Mouse (Mus musculus): ENCODE measurements around the gene Sumf1. TPM values are rescaled to one million over a fixed set of nuclear protein-coding genes. Genes with fewer than 3 reads are reported as not detected.

Gene Sumf1
- polyA plus RNA-seq (2016; fragmentation: Nextera tagmentation; extraction: Ambion mirVana): 16.8 and 16.9 TPM in 2 replicates

GRCm38 (mm10) chr6:108184847-108185684 is at the start of gene Sumf1:
Gene Sumf1 (minus strand): TSS chr6:108185582.
- no peaks in the 10 kb centered on the region for H3K27me3 ChIP-seq
- no peak within 1 kb of the TSS for H3K27ac ChIP-seq
- peaks cover 8% of the 10 kb centered on the region for H3K4me1 ChIP-seq
- WGBS: 4% methylated on average over 49 of the region's 49 CpGs
- no peaks in the 10 kb centered on the region for H3K9me3 ChIP-seq (replicated peaks)
- H3K36me3 ChIP-seq: no peaks in the 10 kb centered on the region
- H3K4me3 ChIP-seq: peak within 1 kb of the TSS; percentile 87
- H3K9ac ChIP-seq: peak within 1 kb of the TSS; percentile 75
- peak; percentile 93 for ATAC-seq (ENCODE audit: low FRiP score)
- H3K4me2 ChIP-seq (replicated peaks): peak within 1 kb of the TSS; percentile 91

GRCm38 (mm10) chr6:108234536-108234935 is 49.2 kb upstream of the Sumf1 start:
- H3K4me1 ChIP-seq: peaks cover 32% of the 10 kb centered on the region
- no peaks in the 10 kb centered on the region for H3K9me3 ChIP-seq (replicated peaks)
- H3K4me3 ChIP-seq: no peak overlapping the region
- 73% methylated on average over 6 of the region's 6 CpGs for WGBS
- H3K27ac ChIP-seq: no peak overlapping the region
- H3K36me3 ChIP-seq: no peaks in the 10 kb centered on the region
- no peaks in the 10 kb centered on the region for H3K27me3 ChIP-seq
- no peak overlapping the region for H3K9ac ChIP-seq
- no peak for ATAC-seq (ENCODE audit: low FRiP score)
- no peak overlapping the region for H3K4me2 ChIP-seq (replicated peaks)

- ATAC-seq (ENCODE audit: low FRiP score): no peak
- 66% methylated on average over 6 of the region's 6 CpGs for WGBS
- peaks cover 28% of the 10 kb centered on the region for H3K4me1 ChIP-seq
- no peaks in the 10 kb centered on the region for H3K27me3 ChIP-seq
- H3K27ac ChIP-seq: 0 out of 2 replicates have a peak overlapping the region, but pooled peaks have one; percentile 12
- H3K9ac ChIP-seq: no peak overlapping the region
- no peaks in the 10 kb centered on the region for H3K36me3 ChIP-seq
- no peaks in the 10 kb centered on the region for H3K9me3 ChIP-seq (replicated peaks)
- no peak overlapping the region for H3K4me2 ChIP-seq (replicated peaks)
- H3K4me3 ChIP-seq: no peak overlapping the region
These were observed 47.7 kb upstream of the Sumf1 start for GRCm38 (mm10) chr6:108233070-108233469.

- no peak for ATAC-seq (ENCODE audit: low FRiP score)
- 76% methylated on average over 11 of the region's 11 CpGs for WGBS
These were observed 46.7 kb upstream of the Sumf1 start for GRCm38 (mm10) chr6:108231892-108232710.

GRCm38 (mm10) chr6:108230608-108231007 is 45.2 kb upstream of the Sumf1 start:
- 90% methylated on average over 3 of the region's 3 CpGs for WGBS
- Histone ChIP-seq H3K4me2 (replicated peaks) (no peak overlapping the region), H3K4me3 (no peak overlapping the region), H3K36me3 (no peaks in the 10 kb centered on the region), H3K9me3 (replicated peaks) (no peaks in the 10 kb centered on the region), H3K27me3 (no peaks in the 10 kb centered on the region), H3K27ac (no peak overlapping the region), H3K9ac (no peak overlapping the region), H3K4me1 (peaks cover 12% of the 10 kb centered on the region)
- no peak for ATAC-seq (ENCODE audit: low FRiP score)

More at GRCm38 (mm10) chr6:108231892-108232710, 46.7 kb upstream of the Sumf1 start:
- H3K4me2 ChIP-seq (replicated peaks): no peak overlapping the region
- H3K4me3 ChIP-seq: no peak overlapping the region
- no peak overlapping the region for H3K9ac ChIP-seq
- no peaks in the 10 kb centered on the region for H3K36me3 ChIP-seq
- no peak overlapping the region for H3K27ac ChIP-seq
- no peaks in the 10 kb centered on the region for H3K27me3 ChIP-seq
- H3K4me1 ChIP-seq: peaks cover 27% of the 10 kb centered on the region
- H3K9me3 ChIP-seq (replicated peaks): no peaks in the 10 kb centered on the region

- Histone ChIP-seq H3K9me3 (replicated peaks) (no peaks in the 10 kb centered on the region), H3K36me3 (no peaks in the 10 kb centered on the region), H3K27ac (no peak overlapping the region), H3K4me3 (no peak overlapping the region), H3K4me2 (replicated peaks) (no peak overlapping the region), H3K4me1 (peaks cover 7% of the 10 kb centered on the region), H3K9ac (no peak overlapping the region), H3K27me3 (no peaks in the 10 kb centered on the region)
- WGBS: 15% methylated on average over 2 of the region's 2 CpGs
- ATAC-seq (ENCODE audit: low FRiP score): no peak
These were observed 43.2 kb upstream of the Sumf1 start for GRCm38 (mm10) chr6:108228601-108229000.

- 72% methylated on average over 6 of the region's 6 CpGs for WGBS
- Histone ChIP-seq H3K9me3 (replicated peaks) (no peaks in the 10 kb centered on the region), H3K4me3 (no peak overlapping the region), H3K4me1 (peaks cover 2% of the 10 kb centered on the region), H3K4me2 (replicated peaks) (no peak overlapping the region), H3K36me3 (no peaks in the 10 kb centered on the region), H3K9ac (no peak overlapping the region), H3K27ac (no peak overlapping the region), H3K27me3 (no peaks in the 10 kb centered on the region)
- no peak for ATAC-seq (ENCODE audit: low FRiP score)
These were observed 42.7 kb upstream of the Sumf1 start for GRCm38 (mm10) chr6:108228048-108228447.

- ATAC-seq (ENCODE audit: low FRiP score): no peak
- WGBS: 92% methylated on average over 6 of the region's 6 CpGs
- H3K9ac ChIP-seq: no peak overlapping the region
- H3K27me3 ChIP-seq: no peaks in the 10 kb centered on the region
- H3K4me2 ChIP-seq (replicated peaks): no peak overlapping the region
- no peaks in the 10 kb centered on the region for H3K9me3 ChIP-seq (replicated peaks)
- H3K27ac ChIP-seq: no peak overlapping the region
- no peaks in the 10 kb centered on the region for H3K4me1 ChIP-seq
- no peak overlapping the region for H3K4me3 ChIP-seq
- no peaks in the 10 kb centered on the region for H3K36me3 ChIP-seq
These were observed 42.1 kb upstream of the Sumf1 start for GRCm38 (mm10) chr6:108227461-108227860.

- H3K9me3 ChIP-seq (replicated peaks): no peaks in the 10 kb centered on the region
- no peak overlapping the region for H3K27ac ChIP-seq
- no peak overlapping the region for H3K4me2 ChIP-seq (replicated peaks)
- no peaks in the 10 kb centered on the region for H3K27me3 ChIP-seq
- no peak overlapping the region for H3K9ac ChIP-seq
- 62% methylated on average over 7 of the region's 7 CpGs for WGBS
- H3K4me1 ChIP-seq: no peaks in the 10 kb centered on the region
- H3K4me3 ChIP-seq: no peak overlapping the region
- H3K36me3 ChIP-seq: no peaks in the 10 kb centered on the region
- no peak for ATAC-seq (ENCODE audit: low FRiP score)
These were observed 40.8 kb upstream of the Sumf1 start for GRCm38 (mm10) chr6:108226230-108226629.

- ATAC-seq (ENCODE audit: low FRiP score): no peak
- Histone ChIP-seq H3K27ac (no peak overlapping the region), H3K4me1 (no peaks in the 10 kb centered on the region), H3K27me3 (no peaks in the 10 kb centered on the region), H3K9ac (no peak overlapping the region), H3K4me2 (replicated peaks) (no peak overlapping the region), H3K9me3 (replicated peaks) (no peaks in the 10 kb centered on the region), H3K36me3 (no peaks in the 10 kb centered on the region), H3K4me3 (no peak overlapping the region)
- WGBS: 92% methylated on average over 2 of the region's 2 CpGs
These were observed 39.6 kb upstream of the Sumf1 start for GRCm38 (mm10) chr6:108225027-108225426.

- Histone ChIP-seq H3K9ac (no peak overlapping the region), H3K4me3 (no peak overlapping the region), H3K36me3 (no peaks in the 10 kb centered on the region), H3K27ac (no peak overlapping the region), H3K4me1 (no peaks in the 10 kb centered on the region), H3K9me3 (replicated peaks) (no peaks in the 10 kb centered on the region), H3K4me2 (replicated peaks) (no peak overlapping the region), H3K27me3 (no peaks in the 10 kb centered on the region)
- no peak for ATAC-seq (ENCODE audit: low FRiP score)
- WGBS: 92% methylated on average over 4 of the region's 4 CpGs
These were observed 39.0 kb upstream of the Sumf1 start for GRCm38 (mm10) chr6:108224361-108224760.

- no peaks in the 10 kb centered on the region for H3K4me1 ChIP-seq
- no peak overlapping the region for H3K4me3 ChIP-seq
- H3K27me3 ChIP-seq: no peaks in the 10 kb centered on the region
- WGBS: 95% methylated on average over 5 of the region's 5 CpGs
- H3K4me2 ChIP-seq (replicated peaks): no peak overlapping the region
- ATAC-seq (ENCODE audit: low FRiP score): no peak
- H3K9ac ChIP-seq: no peak overlapping the region
- no peaks in the 10 kb centered on the region for H3K9me3 ChIP-seq (replicated peaks)
- H3K36me3 ChIP-seq: no peaks in the 10 kb centered on the region
- no peak overlapping the region for H3K27ac ChIP-seq
These were observed 37.5 kb upstream of the Sumf1 start for GRCm38 (mm10) chr6:108222875-108223274.
